Mouse (Mus musculus): ENCODE measurements at regions not wholly inside any gene's neighbourhood (a gene's known extent, or its start where the extent isn't known, plus 50 kb on each side); places are given as distances from the start of the nearest gene placed in this dataset.

GRCm38 (mm10) chr9:47077416-47077815, 78.9 kb downstream of the Gm4791 start:
- Histone ChIP-seq H3K36me3 (ENCODE audit: control insufficient read depth, insufficient read depth) (no peaks in the 10 kb centered on the region), H3K4me3 (no peak overlapping the region), H3K79me2 (ENCODE audit: control insufficient read depth, insufficient read depth) (no peaks in the 10 kb centered on the region), H3K27me3 (ENCODE audit: control insufficient read depth, insufficient read depth, insufficient read length) (no peaks in the 10 kb centered on the region), H3K4me2 (ENCODE audit: low read depth) (no peak overlapping the region), H3ac (ENCODE audit: control insufficient read depth, insufficient read length) (no peak overlapping the region)
- no peak for TF ChIP-seq SRF (IDR thresholded peaks at IDR 0.05; ENCODE audit: control insufficient read depth, insufficient read length, low read depth)
- TF ChIP-seq POLR2AphosphoS2 (IDR thresholded peaks at IDR 0.05; ENCODE audit: insufficient read length, low read depth) = no peak
- no peak for TF ChIP-seq MYOG (IDR thresholded peaks at IDR 0.05; ENCODE audit: control insufficient read depth in 1 of 3, insufficient read depth in 1 of 3, insufficient read length in 2 of 3, low read depth in 2 of 3)
- TF ChIP-seq POLR2A (IDR thresholded peaks at IDR 0.05; ENCODE audit: insufficient read length, low read depth) = no peak
- no peak for TF ChIP-seq CEBPB (IDR thresholded peaks at IDR 0.05; ENCODE audit: insufficient read depth, poor library complexity, severe bottlenecking)
- no peak for TF ChIP-seq REST (IDR thresholded peaks at IDR 0.05; ENCODE audit: insufficient read depth, insufficient read length)
- no peak for TF ChIP-seq E2F4 (IDR thresholded peaks at IDR 0.05; ENCODE audit: insufficient read depth)
- TF ChIP-seq TCF3 (IDR thresholded peaks at IDR 0.05; ENCODE audit: insufficient read length, low read depth) = no peak
- no peak for TF ChIP-seq USF1 (IDR thresholded peaks at IDR 0.05; ENCODE audit: low read depth)
- no peak for TF ChIP-seq MAX (IDR thresholded peaks at IDR 0.05; ENCODE audit: low read depth)
- no peak for TF ChIP-seq MYOD1 (IDR thresholded peaks at IDR 0.05; ENCODE audit: control insufficient read depth in 1 of 3, insufficient read length in 2 of 3, low read depth in 2 of 3)
- TF ChIP-seq TCF12 (IDR thresholded peaks at IDR 0.05; ENCODE audit: insufficient read depth, poor library complexity, severe bottlenecking) = no peak

GRCm38 (mm10) chr9:47077945-47078344, 79.4 kb downstream of the Gm4791 start:
- Histone ChIP-seq H3K27me3 (ENCODE audit: control insufficient read depth, insufficient read depth, insufficient read length) (no peaks in the 10 kb centered on the region), H3ac (ENCODE audit: control insufficient read depth, insufficient read length) (no peak overlapping the region), H3K4me2 (ENCODE audit: low read depth) (no peak overlapping the region), H3K79me2 (ENCODE audit: control insufficient read depth, insufficient read depth) (no peaks in the 10 kb centered on the region), H3K36me3 (ENCODE audit: control insufficient read depth, insufficient read depth) (no peaks in the 10 kb centered on the region), H3K4me3 (no peak overlapping the region)
- TF ChIP-seq E2F4 (IDR thresholded peaks at IDR 0.05; ENCODE audit: insufficient read depth) (no peak), USF1 (IDR thresholded peaks at IDR 0.05; ENCODE audit: low read depth) (no peak), TCF3 (IDR thresholded peaks at IDR 0.05; ENCODE audit: insufficient read length, low read depth) (no peak), POLR2AphosphoS2 (IDR thresholded peaks at IDR 0.05; ENCODE audit: insufficient read length, low read depth) (no peak), MAX (IDR thresholded peaks at IDR 0.05; ENCODE audit: low read depth) (no peak), SRF (IDR thresholded peaks at IDR 0.05; ENCODE audit: control insufficient read depth, insufficient read length, low read depth) (no peak), MYOG (IDR thresholded peaks at IDR 0.05; ENCODE audit: control insufficient read depth in 1 of 3, insufficient read depth in 1 of 3, insufficient read length in 2 of 3, low read depth in 2 of 3) (no peak), TCF12 (IDR thresholded peaks at IDR 0.05; ENCODE audit: insufficient read depth, poor library complexity, severe bottlenecking) (no peak), MYOD1 (IDR thresholded peaks at IDR 0.05; ENCODE audit: control insufficient read depth in 1 of 3, insufficient read length in 2 of 3, low read depth in 2 of 3) (no peak), CEBPB (IDR thresholded peaks at IDR 0.05; ENCODE audit: insufficient read depth, poor library complexity, severe bottlenecking) (no peak), POLR2A (IDR thresholded peaks at IDR 0.05; ENCODE audit: insufficient read length, low read depth) (no peak), REST (IDR thresholded peaks at IDR 0.05; ENCODE audit: insufficient read depth, insufficient read length) (no peak)

- Histone ChIP-seq H3K36me3 (ENCODE audit: control insufficient read depth, insufficient read depth) (no peaks in the 10 kb centered on the region), H3K4me3 (no peak overlapping the region), H3K27me3 (ENCODE audit: control insufficient read depth, insufficient read depth, insufficient read length) (no peaks in the 10 kb centered on the region), H3K4me2 (ENCODE audit: low read depth) (no peak overlapping the region), H3K79me2 (ENCODE audit: control insufficient read depth, insufficient read depth) (no peaks in the 10 kb centered on the region), H3ac (ENCODE audit: control insufficient read depth, insufficient read length) (no peak overlapping the region)
- no peak for TF ChIP-seq CEBPB (IDR thresholded peaks at IDR 0.05; ENCODE audit: insufficient read depth, poor library complexity, severe bottlenecking)
- TF ChIP-seq TCF3 (IDR thresholded peaks at IDR 0.05; ENCODE audit: insufficient read length, low read depth) = no peak
Measured at GRCm38 (mm10) chr9:47081407-47081806, 82.9 kb downstream of the Gm4791 start.

- no peak overlapping the region for H3K4me3 ChIP-seq
- no peaks in the 10 kb centered on the region for H3K79me2 ChIP-seq (ENCODE audit: control insufficient read depth, insufficient read depth)
- TF ChIP-seq REST (IDR thresholded peaks at IDR 0.05; ENCODE audit: insufficient read depth, insufficient read length) (no peak), MAX (IDR thresholded peaks at IDR 0.05; ENCODE audit: low read depth) (no peak), MYOD1 (IDR thresholded peaks at IDR 0.05; ENCODE audit: control insufficient read depth in 1 of 3, insufficient read length in 2 of 3, low read depth in 2 of 3) (no peak), CEBPB (IDR thresholded peaks at IDR 0.05; ENCODE audit: insufficient read depth, poor library complexity, severe bottlenecking) (no peak)
- H3K4me2 ChIP-seq (ENCODE audit: low read depth) = no peak overlapping the region
- no peaks in the 10 kb centered on the region for H3K27me3 ChIP-seq (ENCODE audit: control insufficient read depth, insufficient read depth, insufficient read length)
- no peak overlapping the region for H3ac ChIP-seq (ENCODE audit: control insufficient read depth, insufficient read length)
- no peaks in the 10 kb centered on the region for H3K36me3 ChIP-seq (ENCODE audit: control insufficient read depth, insufficient read depth)
Measured at GRCm38 (mm10) chr9:47091796-47092195, 93.3 kb downstream of the Gm4791 start.

- no peak for TF ChIP-seq TCF12 (IDR thresholded peaks at IDR 0.05; ENCODE audit: insufficient read depth, poor library complexity, severe bottlenecking)
- no peak for TF ChIP-seq POLR2AphosphoS2 (IDR thresholded peaks at IDR 0.05; ENCODE audit: insufficient read length, low read depth)
- no peaks in the 10 kb centered on the region for H3K36me3 ChIP-seq (ENCODE audit: control insufficient read depth, insufficient read depth)
- H3ac ChIP-seq (ENCODE audit: control insufficient read depth, insufficient read length) = no peak overlapping the region
- H3K27me3 ChIP-seq (ENCODE audit: control insufficient read depth, insufficient read depth, insufficient read length) = no peaks in the 10 kb centered on the region
- no peaks in the 10 kb centered on the region for H3K79me2 ChIP-seq (ENCODE audit: control insufficient read depth, insufficient read depth)
- no peak overlapping the region for H3K4me3 ChIP-seq
- H3K4me2 ChIP-seq (ENCODE audit: low read depth) = no peak overlapping the region
Measured at GRCm38 (mm10) chr9:47095656-47096055, 97.1 kb downstream of the Gm4791 start.

Measured in myocyte (in vitro differentiated cells).